In the genomic region with DNA sequence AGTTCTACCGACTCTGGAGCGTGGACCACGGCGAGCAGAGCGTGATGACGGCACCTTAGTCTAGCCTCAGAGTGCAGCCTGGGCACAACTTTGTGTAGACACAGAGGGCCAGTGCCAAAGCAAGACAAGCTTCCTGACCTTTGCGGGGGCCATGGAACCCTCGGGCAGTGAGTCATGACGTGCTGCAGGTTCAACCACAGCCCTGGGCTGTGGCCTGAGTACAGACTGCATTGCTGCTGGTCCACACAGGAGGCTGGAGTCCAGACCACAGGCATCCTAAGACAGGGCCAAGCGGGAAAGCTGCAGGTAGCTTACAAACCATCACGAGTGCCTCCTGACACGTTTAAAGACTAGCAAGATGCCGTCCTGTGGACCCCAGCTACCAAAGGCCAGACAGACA, we compare ENCODE assay signal across 11 mouse cellular contexts. TPM values are rescaled to one million over a fixed set of nuclear protein-coding genes. Genes with fewer than 3 reads are reported as not detected.
DNase-seq lines count a peak whose midpoint lies in the region; ATAC-seq and TF ChIP-seq lines count a peak whose summit lies in the region.
"Had no signal": no experiment of that assay in that cellular context is flagged by ENCODE, and none has a peak within 500 bp of the region (broad histone marks: within the 10 kb centered on the region; RNA-seq: fewer than 3 reads in every experiment).

No protein-coding gene starts in this region.

- H3K4me3 ChIP-seq in forebrain, embryonic 10.5 days, result no peak overlapping the region
- H3K4me3 ChIP-seq in forebrain, embryonic 15.5 days, result no peak overlapping the region
- H3K4me3 ChIP-seq in liver, embryonic 13.5 days (replicated peaks), result no peak overlapping the region
- no peak overlapping the region for H3K4me3 ChIP-seq in embryonic facial prominence, embryonic 13.5 days
- no peak overlapping the region for H3K4me3 ChIP-seq in myocyte

- H3K79me2 ChIP-seq in myocyte (ENCODE audit: control insufficient read depth, insufficient read depth), result no peaks in the 10 kb centered on the region

- H3K27ac ChIP-seq in forebrain, embryonic 10.5 days, result peak overlapping the region; percentile 75
- H3K27ac ChIP-seq in forebrain, embryonic 15.5 days (replicated peaks), result no peak overlapping the region
- H3K27ac ChIP-seq in liver, embryonic 13.5 days, result peak overlapping the region; percentile 58
- peak overlapping the region; percentile 93 for H3K27ac ChIP-seq in embryonic facial prominence, embryonic 13.5 days

- no peaks in the 10 kb centered on the region for H3K9me3 ChIP-seq in forebrain, embryonic 10.5 days
- H3K9me3 ChIP-seq in forebrain, embryonic 15.5 days, result no peaks in the 10 kb centered on the region
- H3K9me3 ChIP-seq in liver, embryonic 13.5 days (replicated peaks), result no peaks in the 10 kb centered on the region
- no peaks in the 10 kb centered on the region for H3K9me3 ChIP-seq in embryonic facial prominence, embryonic 13.5 days

- no peaks in the 10 kb centered on the region for H3K27me3 ChIP-seq in forebrain, embryonic 10.5 days (ENCODE audit: poor library complexity, severe bottlenecking)
- no peaks in the 10 kb centered on the region for H3K27me3 ChIP-seq in forebrain, embryonic 15.5 days
- no peaks in the 10 kb centered on the region for H3K27me3 ChIP-seq in liver, embryonic 13.5 days
- H3K27me3 ChIP-seq in embryonic facial prominence, embryonic 13.5 days, result no peaks in the 10 kb centered on the region
- H3K27me3 ChIP-seq in myocyte (ENCODE audit: control insufficient read depth, insufficient read depth, insufficient read length), result no peaks in the 10 kb centered on the region

- peak; percentile 45 for TF ChIP-seq POLR2A in myocyte (IDR thresholded peaks at IDR 0.05; ENCODE audit: insufficient read length, low read depth)

- ATAC-seq in forebrain, embryonic 15.5 days (replicated peaks), result no peak
- no peak for ATAC-seq in liver, embryonic 13.5 days (ENCODE audit: low read depth)
- no peak for ATAC-seq in embryonic facial prominence, embryonic 13.5 days (ENCODE audit: insufficient number of reproducible peaks, insufficient read depth, low FRiP score, low TSS enrichment, low read depth)

- peaks cover 88% of the 10 kb centered on the region for H3K36me3 ChIP-seq in forebrain, embryonic 10.5 days (replicated peaks)
- H3K36me3 ChIP-seq in forebrain, embryonic 15.5 days, result peaks cover 60% of the 10 kb centered on the region
- peaks cover 70% of the 10 kb centered on the region for H3K36me3 ChIP-seq in liver, embryonic 13.5 days
- H3K36me3 ChIP-seq in embryonic facial prominence, embryonic 13.5 days, result peaks cover 77% of the 10 kb centered on the region
- peaks cover 28% of the 10 kb centered on the region for H3K36me3 ChIP-seq in myocyte (ENCODE audit: control insufficient read depth, insufficient read depth)

- peaks cover 35% of the 10 kb centered on the region for H3K4me1 ChIP-seq in forebrain, embryonic 10.5 days
- no peaks in the 10 kb centered on the region for H3K4me1 ChIP-seq in forebrain, embryonic 15.5 days
- H3K4me1 ChIP-seq in liver, embryonic 13.5 days (replicated peaks), result peaks cover 26% of the 10 kb centered on the region
- H3K4me1 ChIP-seq in embryonic facial prominence, embryonic 13.5 days, result peaks cover 28% of the 10 kb centered on the region

- H3K9ac ChIP-seq in forebrain, embryonic 15.5 days (replicated peaks), result no peak overlapping the region
- H3K9ac ChIP-seq in liver, embryonic 13.5 days, result peak overlapping the region; percentile 4; the same call in 1 of the 2 replicates
- H3K9ac ChIP-seq in embryonic facial prominence, embryonic 13.5 days, result peak overlapping the region; percentile 58; the same call in 1 of the 2 replicates

- DNase-seq in forebrain, embryonic 10.5 days (ENCODE audit: extremely low spot score, low spot score), result no peak
- DNase-seq in liver, embryonic 13.5 days, result no peak
- DNase-seq in liver, result no peak
- no peak for DNase-seq in right cerebral cortex, postnatal 25 days
- no peak for DNase-seq in heart, adult 18-20 months
- DNase-seq: B cell, adult 2 months; heart, postnatal 10 days had no signal

- no peak overlapping the region for H3K4me2 ChIP-seq in forebrain, embryonic 15.5 days (replicated peaks)
- no peak overlapping the region for H3K4me2 ChIP-seq in liver, embryonic 13.5 days
- no peak overlapping the region for H3K4me2 ChIP-seq in embryonic facial prominence, embryonic 13.5 days
- peak overlapping the region; percentile 78 for H3K4me2 ChIP-seq in myocyte (ENCODE audit: low read depth)

- no peak overlapping the region for H3ac ChIP-seq in myocyte (ENCODE audit: control insufficient read depth, insufficient read length)

- WGBS in forebrain, embryonic 10.5 days, result 92% methylated on average over 13 of the region's 13 CpGs
- WGBS in forebrain, embryonic 15.5 days, result 96% methylated on average over 13 of the region's 13 CpGs
- 87% methylated on average over 13 of the region's 13 CpGs for WGBS in liver, embryonic 13.5 days (ENCODE audit: insufficient replicate concordance)
- WGBS in embryonic facial prominence, embryonic 13.5 days, result 86% methylated on average over 13 of the region's 13 CpGs

TF ChIP-seq in myocyte, 11 proteins besides CTCF, POLR2A, EP300 and RAD21:
- TF ChIP-seq MYOD1 (IDR thresholded peaks at IDR 0.05; ENCODE audit: control insufficient read depth in 1 of 3, insufficient read length in 2 of 3, low read depth in 2 of 3) (peak in 1 of 3 experiments; percentile 61), TCF12 (IDR thresholded peaks at IDR 0.05; ENCODE audit: insufficient read depth, poor library complexity, severe bottlenecking) (peak; percentile 27), MAX (IDR thresholded peaks at IDR 0.05; ENCODE audit: low read depth) (no peak), MYOG (IDR thresholded peaks at IDR 0.05; ENCODE audit: control insufficient read depth in 1 of 3, insufficient read depth in 1 of 3, insufficient read length in 2 of 3, low read depth in 2 of 3) (peak in 2 of 3 experiments; percentile 10 to 79)

RNA-seq across cellular contexts. Expression of gene Mgat3, which starts 13.3 kb away (rescaled TPM):
- polyA plus RNA-seq in forebrain, embryonic 10.5 days (2016; fragmentation: Nextera tagmentation; extraction: Ambion mirVana), result 5.1 and 5.9 TPM in 2 replicates
- 10.3 and 10.7 TPM in 2 replicates for polyA plus RNA-seq in forebrain, embryonic 15.5 days (2015; fragmentation: Nextera tagmentation; extraction: Ambion mirVana)
- 0.44 and 0.58 TPM in 2 replicates for polyA plus RNA-seq in liver, embryonic 13.5 days (2015; fragmentation: Nextera tagmentation; extraction: Ambion mirVana)
- 7.7 and 8.3 TPM in 2 replicates for polyA plus RNA-seq in embryonic facial prominence, embryonic 13.5 days (2015; fragmentation: Nextera tagmentation; extraction: Ambion mirVana)
- 9.7 TPM for polyA plus RNA-seq in myocyte (2012; fragmentation: generic; extraction: Trizol)
- 1 to 10 TPM; 4.3 to 5.2 TPM for total RNA-seq in heart, adult 18-20 months (2021)
- total RNA-seq: monocyte, adult 5-6 weeks had no signal

RNA-seq across cellular contexts. Expression of gene Tab1, which starts 27.3 kb away (rescaled TPM):
- 40.8 and 42.8 TPM in 2 replicates for polyA plus RNA-seq in forebrain, embryonic 10.5 days (2016; fragmentation: Nextera tagmentation; extraction: Ambion mirVana)
- 41.1 and 45.0 TPM in 2 replicates for polyA plus RNA-seq in forebrain, embryonic 15.5 days (2015; fragmentation: Nextera tagmentation; extraction: Ambion mirVana)
- 12.5 and 12.9 TPM in 2 replicates for polyA plus RNA-seq in liver, embryonic 13.5 days (2015; fragmentation: Nextera tagmentation; extraction: Ambion mirVana)
- polyA plus RNA-seq in embryonic facial prominence, embryonic 13.5 days (2015; fragmentation: Nextera tagmentation; extraction: Ambion mirVana), result 47.7 and 48.0 TPM in 2 replicates
- 33.3 TPM for polyA plus RNA-seq in myocyte (2012; fragmentation: generic; extraction: Trizol)
- 10 to 100 TPM; 14.8 to 18.4 TPM for total RNA-seq in heart, adult 18-20 months (2021)
